Mouse (Mus musculus) CH12.LX (cell line): ENCODE results near the gene Kdm2b. TPM values are rescaled to one million over a fixed set of nuclear protein-coding genes. Genes with fewer than 3 reads are reported as not detected.

Experiments
- DNase-seq: peaks from one replicate; pipeline ENCODE4 v3.0.0-alpha.2; 2013; ENCODE audit errors: extremely low read depth
- H3K27ac ChIP-seq: 2 replicates; pipeline ENCODE4 v1.5.1; 2012; ENCODE audit warnings: low read depth, mild to moderate bottlenecking, control low read depth, moderate library complexity; ENCODE audit not compliant: insufficient read depth
- H3K27me3 ChIP-seq: replicated peaks from 2 replicates; pipeline ENCODE3; 2012; ENCODE audit warnings: inconsistent platforms
- H3K36me3 ChIP-seq, 2 experiments: replicated peaks in 1 of 2; 2 replicates each; pipeline versions ENCODE3 to v1.6.1; 2012; ENCODE audit warnings: inconsistent platforms in 1 of 2, low read length in 1 of 2, mild to moderate bottlenecking in 1 of 2, mixed read lengths in 1 of 2, moderate library complexity in 1 of 2; ENCODE audit not compliant: control insufficient read depth in 1 of 2, insufficient read depth in 1 of 2
- H3K4me1 ChIP-seq, 2 experiments: 2 replicates each; pipeline ENCODE4 v1.6.1; 2012; ENCODE audit warnings: inconsistent platforms in 1 of 2, moderate library complexity in 1 of 2; ENCODE audit not compliant: insufficient read depth in 2 of 2, control insufficient read depth in 1 of 2
- H3K4me2 ChIP-seq: 2 replicates; pipeline ENCODE4 v1.6.1; 2012; ENCODE audit warnings: low read depth, mild to moderate bottlenecking, control low read depth; ENCODE audit not compliant: poor library complexity, insufficient read depth, severe bottlenecking
- H3K4me3 ChIP-seq, 3 experiments: fragments of 150-350 bp in 1 of 3; sonication (generic) in 1 of 3; replicated peaks in 1 of 3; 2 replicates each; pipeline versions ENCODE3 to v1.5.1; 2011 to 2012; ENCODE audit warnings: low read depth in 2 of 3, low read length in 2 of 3, mild to moderate bottlenecking in 2 of 3, moderate library complexity in 2 of 3, control low read depth in 1 of 3, improper control_type of control experiment in 1 of 3, inconsistent platforms in 1 of 3, mixed read lengths in 1 of 3; ENCODE audit not compliant: poor library complexity in 1 of 3
- H3K79me2 ChIP-seq: replicated peaks from 2 replicates; pipeline ENCODE4 v1.6.1; 2012; ENCODE audit warnings: mild to moderate bottlenecking, moderate library complexity; ENCODE audit not compliant: control insufficient read depth, poor library complexity, insufficient read depth, severe bottlenecking; ENCODE audit errors: extremely low read depth
- H3K9ac ChIP-seq: 2 replicates; pipeline ENCODE4 v1.6.1; 2012; ENCODE audit warnings: low read depth, mild to moderate bottlenecking, control low read depth, moderate library complexity; ENCODE audit not compliant: insufficient read depth
- H3K9me3 ChIP-seq: replicated peaks from 2 replicates; pipeline ENCODE3; 2012; ENCODE audit warnings: low read length, inconsistent platforms, mixed read lengths
- BHLHE40 ChIP-seq: IDR thresholded peaks from 2 replicates; pipeline ENCODE4 v1.6.1; 2011; ENCODE audit warnings: mild to moderate bottlenecking, low read depth, low read length, improper control_type of control experiment
- CHD1 ChIP-seq: IDR thresholded peaks from 2 replicates; pipeline ENCODE4 v1.6.1; 2012; ENCODE audit warnings: low read depth, low read length, improper control_type of control experiment, inconsistent platforms
- EP300 ChIP-seq: IDR thresholded peaks from 2 replicates; pipeline ENCODE4 v1.6.1; 2011; ENCODE audit warnings: low read length, improper control_type of control experiment
- ETS1 ChIP-seq: conservative IDR thresholded peaks from 2 replicates; pipeline ENCODE4 v1.6.1; 2012; ENCODE audit warnings: low read depth, mild to moderate bottlenecking, inconsistent platforms, low read length, improper control_type of control experiment, moderate library complexity
- JUN ChIP-seq: IDR thresholded peaks from 2 replicates; pipeline ENCODE4 v1.6.1; 2011; ENCODE audit warnings: low read depth, mild to moderate bottlenecking, low read length, improper control_type of control experiment, moderate library complexity; ENCODE audit not compliant: insufficient read depth
- KAT2A ChIP-seq: IDR thresholded peaks from 2 replicates; pipeline ENCODE4 v1.6.1; 2012; ENCODE audit warnings: low read length, improper control_type of control experiment, inconsistent platforms; ENCODE audit not compliant: insufficient replicate concordance
- MAX ChIP-seq: IDR thresholded peaks from 2 replicates; pipeline ENCODE4 v1.6.1; 2011; ENCODE audit warnings: low read length, improper control_type of control experiment
- MAZ ChIP-seq: IDR thresholded peaks from 2 replicates; pipeline ENCODE4 v1.6.1; 2012; ENCODE audit warnings: low read depth, mild to moderate bottlenecking, inconsistent platforms, low read length, improper control_type of control experiment, moderate library complexity
- MEF2A ChIP-seq: IDR thresholded peaks from 2 replicates; pipeline ENCODE4 v1.6.1; 2014; ENCODE audit warnings: low read depth, mild to moderate bottlenecking, inconsistent platforms, low read length, improper control_type of control experiment, borderline replicate concordance
- NELFE ChIP-seq: IDR thresholded peaks from 2 replicates; pipeline ENCODE4 v1.6.1; 2011; ENCODE audit warnings: low read depth, low read length, improper control_type of control experiment
- PAX5 ChIP-seq: IDR thresholded peaks from 2 replicates; pipeline ENCODE4 v1.6.1; 2012; ENCODE audit warnings: low read length, inconsistent platforms, mixed read lengths
- POLR2A ChIP-seq: IDR thresholded peaks from 2 replicates; pipeline ENCODE4 v1.6.1; 2011; ENCODE audit warnings: low read depth, mild to moderate bottlenecking, improper control_type of control experiment, low read length
- RCOR1 ChIP-seq: conservative IDR thresholded peaks from 2 replicates; pipeline ENCODE4 v1.6.1; 2012; ENCODE audit warnings: low read depth, mild to moderate bottlenecking, inconsistent platforms, low read length, improper control_type of control experiment
- SIN3A ChIP-seq: IDR thresholded peaks from 2 replicates; pipeline ENCODE4 v1.6.1; 2012; ENCODE audit warnings: low read length, improper control_type of control experiment, inconsistent platforms
- TCF12 ChIP-seq: IDR thresholded peaks from 2 replicates; pipeline ENCODE4 v1.6.1; 2014; ENCODE audit warnings: low read depth, mild to moderate bottlenecking, inconsistent platforms, low read length, improper control_type of control experiment
- UBTF ChIP-seq: IDR thresholded peaks from 2 replicates; pipeline ENCODE4 v1.6.1; 2012; ENCODE audit warnings: low read depth, mild to moderate bottlenecking, inconsistent platforms, low read length, improper control_type of control experiment, moderate library complexity
- USF2 ChIP-seq: conservative IDR thresholded peaks from 2 replicates; pipeline ENCODE4 v1.6.1; 2011; ENCODE audit warnings: low read depth, low read length, improper control_type of control experiment
- ZKSCAN1 ChIP-seq: IDR thresholded peaks from 2 replicates; pipeline ENCODE4 v1.6.1; 2012; ENCODE audit warnings: low read depth, inconsistent platforms, low read length, improper control_type of control experiment, borderline replicate concordance
- ZNF384 ChIP-seq: IDR thresholded peaks from 2 replicates; pipeline ENCODE4 v1.6.1; 2012; ENCODE audit warnings: low read depth, low read length, improper control_type of control experiment, inconsistent platforms
- dilution Hi-C: fragments of 300-500 bp; cut with MboI; formaldehyde crosslinking; loops from 2 replicates; pipeline ENCODE4 v1.14.3; 2020; ENCODE audit warnings: low sequenced_read_pairs; ENCODE audit not compliant: extremely low pct_unique_long_range_greater_than_20kb, extremely low pct_ligation_motif_present
- in situ Hi-C: fragments of 300-500 bp; cut with MboI; formaldehyde crosslinking; loops from 3 replicates; pipeline ENCODE4 v1.14.3; 2019; ENCODE audit warnings: low sequenced_read_pairs, low pct_ligation_motif_present, low pct_unique_long_range_greater_than_20kb, mixed read lengths
- polyA plus RNA-seq: library from polyadenylated mRNA; unstranded; fragments of >175 nt; gene quantifications from 2 replicates; pipeline ENCODE4 v1.2.1, GENCODE M21; 2012; ENCODE audit warnings: low read depth; ENCODE audit not compliant: insufficient read length
- total RNA-seq, 2 experiments: library from RNA; depleted of rRNA; stranded (reverse); fragments of 300-350 nt in 1 of 2; fragments of >200 nt in 1 of 2; gene quantifications; 2 replicates each; pipeline ENCODE4 v1.2.3; 2012 to 2014

Gene Kdm2b
- total and polyA plus RNA-seq, 3 experiments = 69.3 to 138 (median 80.1) TPM

- no peak overlapping the region for H3K4me3 ChIP-seq
- no peak for TF ChIP-seq TCF12
- TF ChIP-seq UBTF = no peak
- TF ChIP-seq MEF2A = no peak
- TF ChIP-seq BHLHE40 = no peak
- TF ChIP-seq ETS1 = no peak
- TF ChIP-seq MAX = no peak
- no peak for TF ChIP-seq SIN3A
- no peak for TF ChIP-seq EP300
- TF ChIP-seq POLR2A = no peak
- TF ChIP-seq KAT2A = no peak
- TF ChIP-seq ZNF384 = no peak
- TF ChIP-seq RCOR1 = no peak
- TF ChIP-seq JUN = no peak
- TF ChIP-seq CHD1 = no peak
- no peak for TF ChIP-seq NELFE
- no peak for TF ChIP-seq USF2
- no peak for TF ChIP-seq PAX5
- TF ChIP-seq ZKSCAN1 = no peak
- H3K4me2 ChIP-seq = no peak overlapping the region
- no peaks in the 10 kb centered on the region for H3K27me3 ChIP-seq
- no peak for DNase-seq
- H3K79me2 ChIP-seq = peaks cover 28% of the 10 kb centered on the region
- in situ Hi-C loops (no loop called here), dilution Hi-C loops (no loop called here)
- peaks cover 5 to 57% of the 10 kb centered on the region in 2 experiments; a peak in 3 of 4 replicates for H3K4me1 ChIP-seq
- no peaks in the 10 kb centered on the region for H3K9me3 ChIP-seq
- H3K27ac ChIP-seq = no peak overlapping the region
- no peak overlapping the region for H3K9ac ChIP-seq
- H3K36me3 ChIP-seq = peaks cover 0 to 59% of the 10 kb centered on the region in 2 experiments
Measured at GRCm38 (mm10) chr5:122902228-122902627, 87.4 kb downstream of the Kdm2b start.

- no peaks in the 10 kb centered on the region for H3K27me3 ChIP-seq
- no peaks in the 10 kb centered on the region for H3K9me3 ChIP-seq
- dilution Hi-C loops (no loop called here), in situ Hi-C loops (no loop called here)
- H3K9ac ChIP-seq = no peak overlapping the region; the same call in 1 of the 2 replicates
- no peak overlapping the region for H3K4me3 ChIP-seq
- H3K36me3 ChIP-seq = peaks cover 0 to 53% of the 10 kb centered on the region in 2 experiments
- TF ChIP-seq ETS1 (0 out of 2 replicates have a peak, but pooled peaks have one; percentile 11), ZNF384 (peak; percentile 71), NELFE (no peak), MEF2A (no peak), BHLHE40 (no peak), MAZ (no peak)
- H3K4me1 ChIP-seq = peaks cover 5 to 62% of the 10 kb centered on the region in 2 experiments
- H3K79me2 ChIP-seq = peaks cover 33% of the 10 kb centered on the region
- no peak overlapping the region for H3K27ac ChIP-seq
- DNase-seq = no peak
- H3K4me2 ChIP-seq = no peak overlapping the region
Measured at GRCm38 (mm10) chr5:122901666-122902065, 88.0 kb downstream of the Kdm2b start.
